Mouse (Mus musculus) E14TG2a.4 (cell line): Measurements from ENCODE around the gene Hspb11.

ENCODE experiments used
- CTCF ChIP-seq: conservative IDR thresholded peaks from 2 replicates; pipeline ENCODE4 v1.5.1; 2014; ENCODE audit warnings: low read length
- NANOG ChIP-seq: IDR thresholded peaks from 2 replicates; pipeline ENCODE4 v1.6.1; 2014; ENCODE audit warnings: borderline replicate concordance, low read length, mixed read lengths
- POU5F1 ChIP-seq: IDR thresholded peaks from 2 replicates; pipeline ENCODE4 v1.6.1; 2014; ENCODE audit warnings: low read length, borderline replicate concordance

GRCm38 (mm10) chr4:107211936-107212335 lies 41.5 kb upstream of the Hspb11 start:
- TF ChIP-seq CTCF (no peak), POU5F1 (no peak), NANOG (no peak)
